Mouse (Mus musculus) mouse trophoblast stem cell (cell line): ENCODE data around the gene Zbtb37.

Experiments used
- in situ Hi-C, 2 experiments: fragments of 300-500 bp; cut with MseI, MboI; formaldehyde crosslinking; loops; 2 replicates in 1 of 2; 3 replicates in 1 of 2; pipeline ENCODE4 v1.15.1; 2025

The Zbtb37 gene

GRCm38 (mm10) chr1:161034435-161035280 is at the start of gene Zbtb37:
Zbtb37 (minus strand) TSS chr1:161034849.
- in situ Hi-C loops: no loop called here

- in situ Hi-C loops: no loop called here
Measured at GRCm38 (mm10) chr1:161077243-161077642, 42.6 kb upstream of the Zbtb37 start.

GRCm38 (mm10) chr1:161076238-161076637 is 41.6 kb upstream of the Zbtb37 start:
- in situ Hi-C loops: no loop called here

- in situ Hi-C loops: no loop called here
Measured at GRCm38 (mm10) chr1:161071272-161071620, 36.6 kb upstream of the Zbtb37 start.

GRCm38 (mm10) chr1:161070352-161071271 is 36.0 kb upstream of the Zbtb37 start, which contains the start of the genes Dars2 and Cenpl:
Dars2 (minus strand) TSS chr1:161070658.
Cenpl (plus strand) TSS chr1:161070713.
- in situ Hi-C loops: no loop called here

- in situ Hi-C loops: no loop called here
Measured at GRCm38 (mm10) chr1:161063351-161063750, 28.7 kb upstream of the Zbtb37 start.

GRCm38 (mm10) chr1:161057164-161057563 is 22.5 kb upstream of the Zbtb37 start:
- in situ Hi-C loops: no loop called here

GRCm38 (mm10) chr1:161046972-161047371 is 12.3 kb upstream of the Zbtb37 start:
- in situ Hi-C loops: no loop called here

GRCm38 (mm10) chr1:161041261-161042020 is 6.8 kb upstream of the Zbtb37 start:
- in situ Hi-C loops: no loop called here

- in situ Hi-C loops: no loop called here
Measured at GRCm38 (mm10) chr1:161040855-161041254, 6.2 kb upstream of the Zbtb37 start.

GRCm38 (mm10) chr1:161040426-161040770 is 5.7 kb upstream of the Zbtb37 start:
- in situ Hi-C loops: no loop called here

- in situ Hi-C loops: no loop called here
Measured at GRCm38 (mm10) chr1:161039741-161040425, 5.2 kb upstream of the Zbtb37 start.

GRCm38 (mm10) chr1:161038968-161039721 is 4.5 kb upstream of the Zbtb37 start:
- in situ Hi-C loops: no loop called here

GRCm38 (mm10) chr1:161038004-161038403 is 3.4 kb upstream of the Zbtb37 start:
- in situ Hi-C loops: no loop called here

- in situ Hi-C loops: no loop called here
Measured at GRCm38 (mm10) chr1:161037599-161037998, 3.0 kb upstream of the Zbtb37 start.

GRCm38 (mm10) chr1:161037026-161037425 is 2.4 kb upstream of the Zbtb37 start:
- in situ Hi-C loops: no loop called here

GRCm38 (mm10) chr1:161036411-161036841 is 1.8 kb upstream of the Zbtb37 start:
- in situ Hi-C loops: no loop called here

- in situ Hi-C loops: no loop called here
Measured at GRCm38 (mm10) chr1:161035786-161036404, 1.2 kb upstream of the Zbtb37 start.

- in situ Hi-C loops: no loop called here
Measured at GRCm38 (mm10) chr1:161035281-161035785, 684 bp upstream of the Zbtb37 start.
